Mouse (Mus musculus) bone marrow macrophage, adult 2 months (primary cell): ENCODE results near the gene Slc5a11.

Experiments used
- CTCF ChIP-seq: IDR thresholded peaks from 2 replicates; pipeline ENCODE4 v1.5.1; 2012; ENCODE audit warnings: low read depth, mild to moderate bottlenecking, low read length, moderate library complexity
- POLR2A ChIP-seq: IDR thresholded peaks from 2 replicates; pipeline ENCODE4 v1.6.1; 2012; ENCODE audit warnings: mild to moderate bottlenecking, low read depth, low read length, borderline replicate concordance

GRCm38 (mm10) chr7:123238621-123239020 is 24.0 kb downstream of the Slc5a11 start:
- TF ChIP-seq POLR2A (no peak), CTCF (no peak)
